Mouse (Mus musculus) CH12.LX (cell line): Measurements from ENCODE around the gene Pla1a. TPM values are rescaled to one million over a fixed set of nuclear protein-coding genes. Genes with fewer than 3 reads are reported as not detected.

Source experiments
- DNase-seq: peaks from one replicate; pipeline ENCODE4 v3.0.0-alpha.2; 2013; ENCODE audit errors: extremely low read depth
- H3K27ac ChIP-seq: 2 replicates; pipeline ENCODE4 v1.5.1; 2012; ENCODE audit warnings: low read depth, mild to moderate bottlenecking, control low read depth, moderate library complexity; ENCODE audit not compliant: insufficient read depth
- H3K27me3 ChIP-seq: replicated peaks from 2 replicates; pipeline ENCODE3; 2012; ENCODE audit warnings: inconsistent platforms
- H3K36me3 ChIP-seq, 2 experiments: replicated peaks in 1 of 2; 2 replicates each; pipeline versions ENCODE3 to v1.6.1; 2012; ENCODE audit warnings: inconsistent platforms in 1 of 2, low read length in 1 of 2, mild to moderate bottlenecking in 1 of 2, mixed read lengths in 1 of 2, moderate library complexity in 1 of 2; ENCODE audit not compliant: control insufficient read depth in 1 of 2, insufficient read depth in 1 of 2
- H3K4me1 ChIP-seq, 2 experiments: 2 replicates each; pipeline ENCODE4 v1.6.1; 2012; ENCODE audit warnings: inconsistent platforms in 1 of 2, moderate library complexity in 1 of 2; ENCODE audit not compliant: insufficient read depth in 2 of 2, control insufficient read depth in 1 of 2
- H3K4me2 ChIP-seq: 2 replicates; pipeline ENCODE4 v1.6.1; 2012; ENCODE audit warnings: low read depth, mild to moderate bottlenecking, control low read depth; ENCODE audit not compliant: poor library complexity, insufficient read depth, severe bottlenecking
- H3K4me3 ChIP-seq, 3 experiments: fragments of 150-350 bp in 1 of 3; sonication (generic) in 1 of 3; replicated peaks in 1 of 3; 2 replicates each; pipeline versions ENCODE3 to v1.5.1; 2011 to 2012; ENCODE audit warnings: low read depth in 2 of 3, low read length in 2 of 3, mild to moderate bottlenecking in 2 of 3, moderate library complexity in 2 of 3, control low read depth in 1 of 3, improper control_type of control experiment in 1 of 3, inconsistent platforms in 1 of 3, mixed read lengths in 1 of 3; ENCODE audit not compliant: poor library complexity in 1 of 3
- H3K79me2 ChIP-seq: replicated peaks from 2 replicates; pipeline ENCODE4 v1.6.1; 2012; ENCODE audit warnings: mild to moderate bottlenecking, moderate library complexity; ENCODE audit not compliant: control insufficient read depth, poor library complexity, insufficient read depth, severe bottlenecking; ENCODE audit errors: extremely low read depth
- H3K9ac ChIP-seq: 2 replicates; pipeline ENCODE4 v1.6.1; 2012; ENCODE audit warnings: low read depth, mild to moderate bottlenecking, control low read depth, moderate library complexity; ENCODE audit not compliant: insufficient read depth
- H3K9me3 ChIP-seq: replicated peaks from 2 replicates; pipeline ENCODE3; 2012; ENCODE audit warnings: low read length, inconsistent platforms, mixed read lengths
- BHLHE40 ChIP-seq: IDR thresholded peaks from 2 replicates; pipeline ENCODE4 v1.6.1; 2011; ENCODE audit warnings: mild to moderate bottlenecking, low read depth, low read length, improper control_type of control experiment
- CHD1 ChIP-seq: IDR thresholded peaks from 2 replicates; pipeline ENCODE4 v1.6.1; 2012; ENCODE audit warnings: low read depth, low read length, improper control_type of control experiment, inconsistent platforms
- CHD2 ChIP-seq: IDR thresholded peaks from 2 replicates; pipeline ENCODE4 v1.6.1; 2011; ENCODE audit warnings: low read length, improper control_type of control experiment
- CTCF ChIP-seq, 2 experiments: IDR thresholded peaks in 1 of 2; conservative IDR thresholded peaks in 1 of 2; 2 replicates each; pipeline ENCODE4 v1.5.1; 2011 to 2012; ENCODE audit warnings: low read depth in 2 of 2, low read length in 2 of 2, improper control_type of control experiment in 1 of 2, inconsistent platforms in 1 of 2, mild to moderate bottlenecking in 1 of 2, moderate library complexity in 1 of 2
- EP300 ChIP-seq: IDR thresholded peaks from 2 replicates; pipeline ENCODE4 v1.6.1; 2011; ENCODE audit warnings: low read length, improper control_type of control experiment
- ETS1 ChIP-seq: conservative IDR thresholded peaks from 2 replicates; pipeline ENCODE4 v1.6.1; 2012; ENCODE audit warnings: low read depth, mild to moderate bottlenecking, inconsistent platforms, low read length, improper control_type of control experiment, moderate library complexity
- IRF4 ChIP-seq: IDR thresholded peaks from 2 replicates; pipeline ENCODE4 v1.6.1; 2014; ENCODE audit warnings: low read depth, mild to moderate bottlenecking, inconsistent platforms, low read length, improper control_type of control experiment
- JUN ChIP-seq: IDR thresholded peaks from 2 replicates; pipeline ENCODE4 v1.6.1; 2011; ENCODE audit warnings: low read depth, mild to moderate bottlenecking, low read length, improper control_type of control experiment, moderate library complexity; ENCODE audit not compliant: insufficient read depth
- JUND ChIP-seq: conservative IDR thresholded peaks from 2 replicates; pipeline ENCODE4 v1.6.1; 2011; ENCODE audit warnings: low read depth, low read length, improper control_type of control experiment
- KAT2A ChIP-seq: IDR thresholded peaks from 2 replicates; pipeline ENCODE4 v1.6.1; 2012; ENCODE audit warnings: low read length, improper control_type of control experiment, inconsistent platforms; ENCODE audit not compliant: insufficient replicate concordance
- MAFK ChIP-seq: IDR thresholded peaks from 2 replicates; pipeline ENCODE4 v1.6.1; 2011; ENCODE audit warnings: low read length, improper control_type of control experiment; ENCODE audit not compliant: insufficient replicate concordance
- MAX ChIP-seq: IDR thresholded peaks from 2 replicates; pipeline ENCODE4 v1.6.1; 2011; ENCODE audit warnings: low read length, improper control_type of control experiment
- MAZ ChIP-seq: IDR thresholded peaks from 2 replicates; pipeline ENCODE4 v1.6.1; 2012; ENCODE audit warnings: low read depth, mild to moderate bottlenecking, inconsistent platforms, low read length, improper control_type of control experiment, moderate library complexity
- MEF2A ChIP-seq: IDR thresholded peaks from 2 replicates; pipeline ENCODE4 v1.6.1; 2014; ENCODE audit warnings: low read depth, mild to moderate bottlenecking, inconsistent platforms, low read length, improper control_type of control experiment, borderline replicate concordance
- MXI1 ChIP-seq: IDR thresholded peaks from 2 replicates; pipeline ENCODE4 v1.6.1; 2011; ENCODE audit warnings: mild to moderate bottlenecking, low read depth, low read length, improper control_type of control experiment
- MYC ChIP-seq: IDR thresholded peaks from 2 replicates; pipeline ENCODE4 v1.6.1; 2011; ENCODE audit warnings: low read depth, mild to moderate bottlenecking, improper control_type of control experiment, low read length
- NRF1 ChIP-seq: IDR thresholded peaks from 2 replicates; pipeline ENCODE4 v1.6.1; 2014; ENCODE audit warnings: low read depth, mild to moderate bottlenecking, inconsistent platforms, low read length, improper control_type of control experiment, moderate library complexity
- PAX5 ChIP-seq: IDR thresholded peaks from 2 replicates; pipeline ENCODE4 v1.6.1; 2012; ENCODE audit warnings: low read length, inconsistent platforms, mixed read lengths
- POLR2AphosphoS2 ChIP-seq: IDR thresholded peaks from 2 replicates; pipeline ENCODE4 v1.6.1; 2011; ENCODE audit warnings: low read depth, low read length, improper control_type of control experiment
- RCOR1 ChIP-seq: conservative IDR thresholded peaks from 2 replicates; pipeline ENCODE4 v1.6.1; 2012; ENCODE audit warnings: low read depth, mild to moderate bottlenecking, inconsistent platforms, low read length, improper control_type of control experiment
- SIN3A ChIP-seq: IDR thresholded peaks from 2 replicates; pipeline ENCODE4 v1.6.1; 2012; ENCODE audit warnings: low read length, improper control_type of control experiment, inconsistent platforms
- SMC3 ChIP-seq: IDR thresholded peaks from 2 replicates; pipeline ENCODE4 v1.6.1; 2011; ENCODE audit warnings: low read depth, low read length, improper control_type of control experiment
- TCF12 ChIP-seq: IDR thresholded peaks from 2 replicates; pipeline ENCODE4 v1.6.1; 2014; ENCODE audit warnings: low read depth, mild to moderate bottlenecking, inconsistent platforms, low read length, improper control_type of control experiment
- USF1 ChIP-seq: IDR thresholded peaks from 2 replicates; pipeline ENCODE4 v1.6.1; 2014; ENCODE audit warnings: low read depth, mild to moderate bottlenecking, inconsistent platforms, low read length, improper control_type of control experiment
- USF2 ChIP-seq: conservative IDR thresholded peaks from 2 replicates; pipeline ENCODE4 v1.6.1; 2011; ENCODE audit warnings: low read depth, low read length, improper control_type of control experiment
- ZMIZ1 ChIP-seq: IDR thresholded peaks from 2 replicates; pipeline ENCODE4 v1.6.1; 2012; ENCODE audit warnings: low read depth, mild to moderate bottlenecking, inconsistent platforms, low read length, improper control_type of control experiment
- dilution Hi-C: fragments of 300-500 bp; cut with MboI; formaldehyde crosslinking; loops from 2 replicates; pipeline ENCODE4 v1.14.3; 2020; ENCODE audit warnings: low sequenced_read_pairs; ENCODE audit not compliant: extremely low pct_unique_long_range_greater_than_20kb, extremely low pct_ligation_motif_present
- in situ Hi-C: fragments of 300-500 bp; cut with MboI; formaldehyde crosslinking; loops from 3 replicates; pipeline ENCODE4 v1.14.3; 2019; ENCODE audit warnings: low sequenced_read_pairs, low pct_ligation_motif_present, low pct_unique_long_range_greater_than_20kb, mixed read lengths
- polyA plus RNA-seq: library from polyadenylated mRNA; unstranded; fragments of >175 nt; gene quantifications from 2 replicates; pipeline ENCODE4 v1.2.1, GENCODE M21; 2012; ENCODE audit warnings: low read depth; ENCODE audit not compliant: insufficient read length
- total RNA-seq, 2 experiments: library from RNA; depleted of rRNA; stranded (reverse); fragments of 300-350 nt in 1 of 2; fragments of >200 nt in 1 of 2; gene quantifications; 2 replicates each; pipeline ENCODE4 v1.2.3; 2012 to 2014

Pla1a gene
- total and polyA plus RNA-seq, 3 experiments, result 9.3 to 27.9 (median 14.3) TPM

- TF ChIP-seq MXI1, result peak; percentile 86
- TF ChIP-seq MAFK, result 0 out of 2 replicates have a peak, but pooled peaks have one; percentile 7
- TF ChIP-seq BHLHE40, result peak; percentile 40; the same call in 1 of the 2 replicates
- TF ChIP-seq TCF12, result peak; percentile 97
- TF ChIP-seq RCOR1, result peak; percentile 21; the same call in 1 of the 2 replicates
- TF ChIP-seq JUND, result no peak
- peak; percentile 97 for TF ChIP-seq POLR2AphosphoS2
- peak; percentile 78 for TF ChIP-seq NRF1
- no peak for TF ChIP-seq JUN
- TF ChIP-seq CHD2, result peak; percentile 20; the same call in 1 of the 2 replicates
- peak; percentile 89 for TF ChIP-seq MEF2A
These were observed 19.7 kb upstream of the Pla1a start, which contains the start of gene Adprh (continued) for GRCm38 (mm10) chr16:38452442-38453202.

- H3K79me2 ChIP-seq, result peaks cover 40% of the 10 kb centered on the region
- peaks cover 34 to 42% of the 10 kb centered on the region in 2 experiments for H3K36me3 ChIP-seq
- DNase-seq, result no peak
- peaks cover 4% of the 10 kb centered on the region for H3K9me3 ChIP-seq
- H3K27ac ChIP-seq, result peak overlapping the region; percentile 76
- no peaks in the 10 kb centered on the region for H3K27me3 ChIP-seq
- in situ Hi-C loops (loop anchor here (5.0 kb wide), 1 partner anchor 44 kb away; no protein-coding TSS in a partner anchor), dilution Hi-C loops (no loop called here)
- peak overlapping the region; percentile 67 to 88 (median 76) for H3K4me3 ChIP-seq
- H3K4me2 ChIP-seq, result peak overlapping the region; percentile 87
- H3K9ac ChIP-seq, result peak overlapping the region; percentile 96
- H3K4me1 ChIP-seq, result peaks cover 10 to 46% of the 10 kb centered on the region in 2 experiments
- TF ChIP-seq MYC (0 out of 2 replicates have a peak, but pooled peaks have one; percentile 12), USF2 (no peak), MEF2A (peak; percentile 7; the same call in 1 of the 2 replicates), USF1 (no peak), TCF12 (peak; percentile 45; the same call in 1 of the 2 replicates), SIN3A (peak; percentile 60), MAZ (no peak), MAX (peak; percentile 69), IRF4 (peak; percentile 44; the same call in 1 of the 2 replicates), ZMIZ1 (0 out of 2 replicates have a peak, but pooled peaks have one; percentile 26), NRF1 (0 out of 2 replicates have a peak, but pooled peaks have one; percentile 22), SMC3 (peak; percentile 21), BHLHE40 (peak; percentile 36; the same call in 1 of the 2 replicates), EP300 (peak; percentile 47; the same call in 1 of the 2 replicates), ETS1 (peak; percentile 16; the same call in 1 of the 2 replicates), MXI1 (peak; percentile 57; the same call in 1 of the 2 replicates), CHD1 (peak; percentile 23; the same call in 1 of the 2 replicates), RCOR1 (0 out of 2 replicates have a peak, but pooled peaks have one; percentile 54), PAX5 (no peak), CTCF (conservative IDR thresholded peaks at IDR 0.05 in 1 of 2, IDR thresholded peaks at IDR 0.05 in 1 of 2; ENCODE audit: low read depth in 2 of 2, low read length in 2 of 2) (no peak), KAT2A (0 out of 2 replicates have a peak, but pooled peaks have one; percentile 48)
These were observed 18.7 kb upstream of the Pla1a start for GRCm38 (mm10) chr16:38451421-38452205.
